Mouse (Mus musculus) heart, embryonic 13.5 days (tissue): Measurements from ENCODE around the gene 4930512M02Rik. TPM values are rescaled to one million over a fixed set of nuclear protein-coding genes. Genes with fewer than 3 reads are reported as not detected.

ENCODE experiments used
- ATAC-seq: fragments of 200-750 bp; cut with Nextera tagmentation; 2 replicates; pipeline ENCODE4 v1.8.0; 2017; ENCODE audit warnings: moderate TSS enrichment; ENCODE audit not compliant: insufficient number of reproducible peaks, low FRiP score, low TSS enrichment; ENCODE audit errors: extremely low read depth
- H3K27ac ChIP-seq: fragments of 300-500 bp; sonication (generic); replicated peaks from 2 replicates; pipeline ENCODE4 v1.5.1; 2015; ENCODE audit warnings: moderate library complexity, mild to moderate bottlenecking, inconsistent platforms
- H3K27me3 ChIP-seq: fragments of 300-500 bp; sonication (generic); replicated peaks from 2 replicates; pipeline ENCODE4 v1.6.1; 2015; ENCODE audit warnings: mild to moderate bottlenecking, inconsistent platforms
- H3K36me3 ChIP-seq: fragments of 300-500 bp; sonication (generic); 2 replicates; pipeline ENCODE4 v1.6.1; 2015; ENCODE audit warnings: mild to moderate bottlenecking, inconsistent platforms
- H3K4me1 ChIP-seq: fragments of 300-500 bp; sonication (generic); 2 replicates; pipeline ENCODE4 v1.6.1; 2015; ENCODE audit warnings: inconsistent platforms
- H3K4me2 ChIP-seq: fragments of 300-500 bp; sonication (generic); 2 replicates; pipeline ENCODE4 v1.6.1; 2015; ENCODE audit warnings: inconsistent platforms, mild to moderate bottlenecking, moderate library complexity
- H3K4me3 ChIP-seq: fragments of 300-500 bp; sonication (generic); 2 replicates; pipeline ENCODE4 v1.5.1; 2015; ENCODE audit warnings: moderate library complexity, mild to moderate bottlenecking, inconsistent platforms
- H3K9ac ChIP-seq: fragments of 300-500 bp; sonication (generic); 2 replicates; pipeline ENCODE4 v1.6.1; 2015; ENCODE audit warnings: inconsistent platforms, mild to moderate bottlenecking, moderate library complexity
- H3K9me3 ChIP-seq: fragments of 300-500 bp; sonication (generic); 2 replicates; pipeline ENCODE4 v1.6.1; 2016; ENCODE audit warnings: inconsistent platforms
- WGBS: fragments of 180-500 bp; shearing (Covaris S2); methylation state at CpG from one replicate; pipeline ENCODE4 v1.1.7; 2015; ENCODE audit warnings: mixed read lengths; 5-methylcytosine and 5-hydroxymethylcytosine counted together
- polyA plus RNA-seq: library from polyadenylated mRNA; unstranded; fragments of >200 nt; fragmentation: Nextera tagmentation; extraction: Ambion mirVana; gene quantifications from 2 replicates; pipeline ENCODE4 v1.2.1, GENCODE M21; 2015

Gene 4930512M02Rik
- polyA plus RNA-seq, 1 experiment from 2014 or later, result not detected

DNA sequence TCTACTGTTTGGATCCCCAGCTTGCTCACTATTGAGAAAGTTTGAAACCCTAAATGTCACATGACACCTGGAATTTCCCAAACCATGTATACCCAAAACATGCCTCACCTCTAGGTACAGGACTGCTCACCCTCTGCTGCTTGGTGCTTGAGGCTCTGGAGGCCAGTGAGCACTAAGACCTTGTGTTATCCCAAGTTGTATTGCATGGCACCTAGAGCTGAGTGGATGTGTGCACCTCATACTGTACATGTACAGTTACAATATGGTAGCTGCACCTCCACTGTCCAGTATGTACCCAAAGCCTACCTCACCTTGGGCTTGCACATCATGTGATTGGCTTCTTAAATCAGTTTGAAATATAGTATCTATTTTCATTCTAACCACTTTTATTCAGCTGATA is 16.7 kb upstream of the 4930512M02Rik start:
- Histone ChIP-seq H3K4me1 (no peaks in the 10 kb centered on the region), H3K9me3 (no peaks in the 10 kb centered on the region), H3K4me3 (no peak overlapping the region), H3K9ac (no peak overlapping the region), H3K27ac (no peak overlapping the region), H3K27me3 (no peaks in the 10 kb centered on the region), H3K4me2 (no peak overlapping the region), H3K36me3 (no peaks in the 10 kb centered on the region)
- no peak for ATAC-seq

DNA sequence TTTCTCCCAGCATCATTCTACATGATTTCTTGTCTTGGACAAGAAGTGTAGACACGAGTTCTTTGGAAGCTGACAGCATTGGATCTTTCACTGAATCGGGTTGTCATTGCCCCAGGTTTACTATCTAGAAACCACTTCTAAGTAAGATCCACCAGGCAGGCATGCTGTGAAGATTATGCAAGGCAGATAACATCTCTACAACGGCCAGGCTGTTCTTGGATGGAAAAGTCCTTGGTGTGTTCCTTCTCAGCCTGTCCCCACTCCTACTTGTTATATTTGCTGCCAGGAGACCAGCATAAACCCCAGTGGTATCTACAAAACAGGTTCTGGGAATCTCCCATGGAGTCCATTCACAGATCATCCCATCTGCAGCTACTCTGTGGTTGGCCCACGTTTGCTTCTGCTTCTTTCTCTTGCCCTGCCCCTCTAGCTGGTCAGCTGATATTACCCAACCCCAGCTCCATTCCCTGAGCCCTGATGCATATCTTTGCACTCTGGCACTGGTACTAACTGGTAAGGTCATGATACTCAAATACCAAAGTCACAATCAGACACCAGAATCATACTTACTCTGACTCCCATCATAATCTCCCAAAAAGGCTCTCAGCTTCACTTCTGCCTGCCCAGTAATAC is 3.4 kb downstream of the 4930512M02Rik start:
- 41% methylated on average over 4 of the region's 4 CpGs for WGBS
- no peaks in the 10 kb centered on the region for H3K4me1 ChIP-seq
- ATAC-seq, result no peak
- no peak overlapping the region for H3K4me3 ChIP-seq
- H3K9ac ChIP-seq, result no peak overlapping the region
- no peak overlapping the region for H3K4me2 ChIP-seq
- no peaks in the 10 kb centered on the region for H3K9me3 ChIP-seq
- H3K27me3 ChIP-seq, result no peaks in the 10 kb centered on the region
- H3K36me3 ChIP-seq, result no peaks in the 10 kb centered on the region
- H3K27ac ChIP-seq, result no peak overlapping the region

DNA sequence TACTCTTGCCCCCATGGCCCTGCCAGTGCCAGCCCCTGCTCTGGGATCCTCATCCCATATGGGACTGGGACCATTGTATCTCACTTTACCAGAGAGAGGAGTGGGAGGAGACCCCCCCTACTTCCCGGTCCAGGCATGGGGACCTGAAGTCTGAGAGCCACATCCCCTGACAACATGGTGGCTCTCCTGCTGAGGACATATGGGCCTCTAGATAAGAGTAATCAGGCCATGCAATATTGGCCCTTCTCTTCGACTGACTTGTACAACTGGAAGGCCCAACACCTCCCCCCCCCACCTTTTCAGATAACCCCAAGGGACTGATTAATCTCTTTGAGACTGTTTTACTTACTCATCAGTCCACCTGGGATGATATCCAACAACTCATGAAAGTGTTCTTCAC is 18.4 kb downstream of the 4930512M02Rik start:
- Histone ChIP-seq H3K4me2 (no peak overlapping the region), H3K36me3 (no peaks in the 10 kb centered on the region), H3K4me1 (no peaks in the 10 kb centered on the region), H3K27me3 (no peaks in the 10 kb centered on the region), H3K27ac (no peak overlapping the region), H3K4me3 (no peak overlapping the region), H3K9ac (no peak overlapping the region), H3K9me3 (peaks cover 27% of the 10 kb centered on the region)
- no peak for ATAC-seq
- 56% methylated on average over 2 of the region's 2 CpGs for WGBS

DNA sequence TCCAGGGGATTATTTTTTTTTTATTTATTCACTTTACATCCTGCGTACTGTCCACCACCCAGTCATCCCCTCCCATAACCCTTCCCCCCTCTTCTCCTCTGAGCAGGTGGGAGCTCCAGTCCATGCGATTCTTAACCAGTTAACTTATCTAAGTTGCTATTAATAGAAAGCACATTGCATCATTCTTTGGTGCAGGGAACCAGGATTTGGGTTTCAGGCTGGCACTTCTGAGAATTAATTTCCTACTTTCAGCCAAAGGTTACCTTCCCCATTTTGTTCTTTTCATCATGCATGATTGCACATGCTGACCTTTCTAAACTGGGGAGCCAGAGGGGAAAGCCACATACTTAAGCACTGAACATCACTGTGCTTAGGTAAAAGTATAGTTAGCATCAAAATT is 40.3 kb downstream of the 4930512M02Rik start:
- 47% methylated on average over 2 of the region's 2 CpGs for WGBS
- Histone ChIP-seq H3K9me3 (no peaks in the 10 kb centered on the region), H3K36me3 (no peaks in the 10 kb centered on the region), H3K4me2 (no peak overlapping the region), H3K27me3 (no peaks in the 10 kb centered on the region), H3K9ac (no peak overlapping the region), H3K27ac (no peak overlapping the region), H3K4me3 (no peak overlapping the region), H3K4me1 (no peaks in the 10 kb centered on the region)
- ATAC-seq, result no peak

DNA sequence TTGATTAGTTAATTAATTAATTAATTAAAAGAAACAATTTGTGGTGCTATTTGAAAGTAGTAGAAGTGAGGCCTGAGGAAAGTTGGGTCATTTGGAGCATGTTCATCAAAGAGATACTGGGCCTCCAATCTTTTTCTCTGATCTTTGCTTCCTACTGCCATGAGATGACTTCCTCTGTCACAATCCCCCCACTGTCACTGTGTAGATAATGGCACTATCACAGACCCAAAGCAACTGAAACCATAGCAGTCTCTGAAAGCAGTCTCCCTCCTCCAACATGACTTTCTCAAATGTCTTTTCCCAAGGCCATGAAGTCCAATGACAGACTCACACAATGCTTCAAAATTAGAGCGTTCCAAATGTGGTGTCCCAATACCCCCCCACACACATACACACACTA is 41.2 kb downstream of the 4930512M02Rik start:
- no peaks in the 10 kb centered on the region for H3K27me3 ChIP-seq
- no peaks in the 10 kb centered on the region for H3K36me3 ChIP-seq
- no peak overlapping the region for H3K27ac ChIP-seq
- no peak overlapping the region for H3K9ac ChIP-seq
- ATAC-seq, result no peak
- H3K4me3 ChIP-seq, result no peak overlapping the region
- H3K4me1 ChIP-seq, result no peaks in the 10 kb centered on the region
- no peak overlapping the region for H3K4me2 ChIP-seq
- WGBS, result 91% methylated on average over 1 of the region's 1 CpGs
- no peaks in the 10 kb centered on the region for H3K9me3 ChIP-seq

DNA sequence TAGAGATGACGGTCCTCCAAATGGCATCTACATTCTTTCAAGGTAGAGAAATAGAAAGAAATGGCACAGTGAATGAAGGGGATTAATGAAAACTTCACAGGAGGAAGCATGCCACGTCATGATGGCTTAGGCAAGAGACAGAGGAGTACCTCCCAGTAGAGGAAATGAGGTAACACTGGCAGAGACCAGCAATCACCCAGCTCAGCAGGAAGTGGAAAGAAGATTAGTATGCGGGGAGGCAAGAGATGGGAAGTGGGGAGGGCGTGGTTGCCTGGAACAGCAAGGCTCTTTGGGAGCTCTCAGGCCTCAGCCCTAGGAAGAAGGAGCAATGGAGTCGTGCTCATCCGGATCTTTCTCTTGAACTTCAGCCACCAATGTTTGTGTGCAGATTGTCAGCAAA is 53.9 kb downstream of the 4930512M02Rik start:
- ATAC-seq, result no peak
- H3K27ac ChIP-seq, result no peak overlapping the region
- no peaks in the 10 kb centered on the region for H3K36me3 ChIP-seq
- no peaks in the 10 kb centered on the region for H3K9me3 ChIP-seq
- H3K4me1 ChIP-seq, result no peaks in the 10 kb centered on the region
- H3K4me2 ChIP-seq, result no peak overlapping the region
- 46% methylated on average over 6 of the region's 6 CpGs for WGBS
- no peak overlapping the region for H3K4me3 ChIP-seq
- no peak overlapping the region for H3K9ac ChIP-seq
- H3K27me3 ChIP-seq, result no peaks in the 10 kb centered on the region

DNA sequence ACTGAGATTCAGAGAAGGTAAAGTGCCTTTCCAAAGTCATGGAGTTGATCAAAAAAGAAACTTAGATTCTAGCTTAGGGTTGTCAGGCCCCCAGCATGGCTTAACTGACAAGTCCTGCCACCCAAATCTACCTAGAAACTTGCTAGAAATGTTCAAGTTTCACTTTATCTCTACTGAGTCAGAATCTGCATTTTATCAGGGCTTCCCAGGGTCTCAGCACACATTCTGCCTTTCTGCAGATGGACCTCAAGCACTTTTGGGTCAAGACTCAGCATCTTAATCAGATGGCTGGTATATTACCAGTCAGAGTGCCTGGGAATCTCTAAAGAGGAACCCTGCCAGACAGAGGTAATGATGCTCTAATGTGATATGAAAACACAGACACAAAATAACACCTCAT is 56.9 kb downstream of the 4930512M02Rik start:
- H3K9me3 ChIP-seq, result no peaks in the 10 kb centered on the region
- H3K4me2 ChIP-seq, result no peak overlapping the region
- no peaks in the 10 kb centered on the region for H3K4me1 ChIP-seq
- no peaks in the 10 kb centered on the region for H3K27me3 ChIP-seq
- H3K4me3 ChIP-seq, result no peak overlapping the region
- no peaks in the 10 kb centered on the region for H3K36me3 ChIP-seq
- H3K9ac ChIP-seq, result no peak overlapping the region
- no peak for ATAC-seq
- no peak overlapping the region for H3K27ac ChIP-seq

DNA sequence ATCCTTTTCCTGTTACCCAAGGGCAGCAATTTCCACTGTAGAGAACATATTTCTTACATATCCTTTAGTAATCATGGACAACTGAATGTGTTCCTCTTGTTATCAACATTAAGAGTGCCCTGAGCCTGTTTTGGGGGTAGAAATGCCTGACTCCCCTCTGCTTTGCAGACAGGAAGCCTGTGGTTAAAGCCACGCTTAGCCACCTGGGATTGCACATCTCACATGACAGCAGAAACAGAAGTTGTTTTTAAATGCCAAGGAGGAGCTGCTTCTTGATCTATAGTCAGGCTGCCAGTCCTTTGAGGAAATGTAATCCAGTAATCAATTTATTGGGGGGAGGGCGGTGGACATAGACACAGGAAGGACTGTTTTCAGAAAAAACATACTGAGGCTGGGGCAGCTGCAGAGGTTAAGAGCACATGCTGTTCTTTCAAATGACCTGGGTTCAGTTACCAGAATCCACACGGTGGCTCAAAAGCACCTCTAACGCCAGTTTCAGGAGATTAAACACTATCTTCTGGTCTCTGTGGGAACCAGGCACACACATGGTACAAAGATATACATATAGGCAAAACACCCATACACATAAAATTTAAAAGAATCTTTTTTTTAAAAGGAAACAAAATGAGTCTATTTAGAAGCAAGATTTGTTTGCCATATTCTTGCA is 58.0 kb downstream of the 4930512M02Rik start:
- Histone ChIP-seq H3K27ac (no peak overlapping the region), H3K36me3 (no peaks in the 10 kb centered on the region), H3K27me3 (no peaks in the 10 kb centered on the region), H3K4me1 (no peaks in the 10 kb centered on the region), H3K4me2 (no peak overlapping the region), H3K9ac (no peak overlapping the region), H3K4me3 (no peak overlapping the region), H3K9me3 (no peaks in the 10 kb centered on the region)
- WGBS, result 43% methylated on average over 4 of the region's 4 CpGs
- ATAC-seq, result no peak

DNA sequence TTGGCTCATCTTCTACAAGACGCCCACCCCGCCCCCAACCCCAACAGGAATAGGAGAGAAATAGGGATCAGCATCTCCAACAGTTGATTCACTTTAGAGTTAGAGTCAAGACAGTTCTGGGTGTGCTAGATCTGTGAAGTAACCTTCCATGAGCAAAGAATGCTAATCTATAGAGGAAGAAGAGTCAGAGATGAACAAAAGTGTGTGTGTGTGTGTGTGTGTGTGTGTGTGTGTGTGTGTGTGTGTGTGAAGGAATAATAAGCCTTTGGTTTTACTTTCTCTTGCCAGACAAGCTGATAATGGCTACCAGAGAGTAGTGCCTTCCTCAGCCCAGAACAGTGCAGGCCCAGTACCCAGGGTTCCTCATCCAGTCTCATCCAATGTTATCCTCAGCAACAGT is 59.6 kb downstream of the 4930512M02Rik start:
- Histone ChIP-seq H3K27ac (no peak overlapping the region), H3K9me3 (no peaks in the 10 kb centered on the region), H3K4me1 (no peaks in the 10 kb centered on the region), H3K4me2 (no peak overlapping the region), H3K9ac (no peak overlapping the region), H3K4me3 (no peak overlapping the region), H3K36me3 (no peaks in the 10 kb centered on the region), H3K27me3 (no peaks in the 10 kb centered on the region)
- 84% methylated on average over 2 of the region's 2 CpGs for WGBS
- no peak for ATAC-seq

DNA sequence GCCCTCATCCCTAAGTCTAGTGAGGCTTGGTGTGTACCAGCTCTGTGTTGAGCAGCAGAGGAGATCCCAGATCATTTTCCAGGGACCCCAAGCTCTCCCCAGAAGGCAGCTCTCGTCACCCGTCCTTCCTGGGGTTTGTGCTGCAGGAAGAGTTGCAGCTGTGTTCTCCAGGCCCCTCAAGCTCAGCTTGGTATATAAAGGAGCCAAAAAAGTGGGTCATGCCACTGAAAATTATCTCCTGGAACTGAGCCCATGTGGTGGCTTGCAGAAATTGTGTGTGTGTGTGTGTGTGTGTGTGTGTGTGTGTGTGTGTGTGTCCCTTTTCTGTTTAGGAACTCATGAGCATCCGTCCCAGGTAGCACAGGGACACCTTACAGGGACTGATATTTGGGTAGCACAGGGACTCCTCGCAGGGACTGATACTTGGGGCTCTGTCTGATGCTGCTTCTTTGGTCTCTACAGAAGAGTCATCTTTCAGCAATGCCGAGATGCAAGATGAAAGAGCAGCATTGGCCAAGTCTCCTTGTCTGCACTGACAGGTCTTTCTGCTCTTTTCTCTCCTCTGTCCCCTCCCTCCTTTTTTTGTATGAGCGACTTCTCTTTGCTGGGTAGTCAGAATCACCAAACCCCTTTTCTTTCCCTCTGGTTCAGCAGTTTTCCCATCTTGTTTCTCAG is 62.4 kb downstream of the 4930512M02Rik start:
- no peak overlapping the region for H3K4me3 ChIP-seq
- H3K9me3 ChIP-seq, result no peaks in the 10 kb centered on the region
- H3K36me3 ChIP-seq, result no peaks in the 10 kb centered on the region
- H3K4me1 ChIP-seq, result no peaks in the 10 kb centered on the region
- WGBS, result 61% methylated on average over 6 of the region's 6 CpGs
- H3K9ac ChIP-seq, result no peak overlapping the region
- ATAC-seq, result no peak
- H3K27ac ChIP-seq, result no peak overlapping the region
- H3K4me2 ChIP-seq, result no peak overlapping the region
- no peaks in the 10 kb centered on the region for H3K27me3 ChIP-seq

DNA sequence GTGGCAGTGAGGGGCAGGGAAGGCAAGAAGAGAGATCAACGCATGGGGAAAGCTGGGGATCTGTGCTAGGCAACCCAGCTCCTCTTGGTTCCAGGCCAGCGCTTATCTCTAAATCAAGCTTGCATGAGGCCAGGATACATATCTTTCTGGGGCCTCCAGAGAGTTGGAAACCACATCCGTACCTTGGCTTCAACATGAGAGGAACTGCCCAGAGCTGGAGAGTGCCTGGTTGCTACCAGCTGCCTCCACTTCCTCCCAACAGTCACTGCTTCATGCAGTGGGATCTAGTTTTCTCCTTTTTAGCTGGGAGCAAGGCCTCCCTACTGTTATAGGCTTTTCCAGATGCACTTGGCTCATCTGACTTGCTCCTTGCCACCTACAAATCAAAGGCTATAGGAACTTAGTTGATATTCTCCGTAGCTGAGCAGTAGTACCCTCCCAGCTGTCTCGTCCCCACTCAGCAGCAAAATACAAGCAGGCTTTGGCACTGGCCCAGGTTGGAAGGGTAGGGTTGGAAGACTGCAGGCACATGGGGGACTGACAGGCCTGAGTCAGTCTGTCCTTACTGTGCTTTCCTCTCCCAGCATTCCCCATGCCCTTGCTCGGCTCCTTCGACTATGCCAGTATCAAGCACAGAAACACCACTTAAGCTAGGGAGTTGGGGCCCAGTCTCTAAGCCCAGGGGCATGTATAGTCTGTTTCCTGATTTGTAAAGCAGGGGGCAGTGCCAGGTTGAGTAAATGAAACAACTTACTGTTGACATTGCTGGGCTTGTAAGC is 63.2 kb downstream of the 4930512M02Rik start:
- WGBS, result 55% methylated on average over 7 of the region's 7 CpGs

More for the DNA sequence above, 63.2 kb downstream of the 4930512M02Rik start:
- Histone ChIP-seq H3K4me2 (no peak overlapping the region), H3K27me3 (no peaks in the 10 kb centered on the region), H3K36me3 (no peaks in the 10 kb centered on the region), H3K9me3 (no peaks in the 10 kb centered on the region), H3K4me3 (no peak overlapping the region), H3K9ac (no peak overlapping the region), H3K4me1 (no peaks in the 10 kb centered on the region), H3K27ac (no peak overlapping the region)
- ATAC-seq, result no peak; the same call in 1 of the 2 replicates
